Mouse (Mus musculus) ES-CJ7 (cell line): ENCODE measurements at regions not wholly inside any gene's neighbourhood (a gene's known extent, or its start where the extent isn't known, plus 50 kb on each side); places are given as distances from the start of the nearest gene placed in this dataset.

ENCODE experiments used
- DNase-seq: peaks from one replicate; pipeline ENCODE4 v3.0.0; 2011; ENCODE audit warnings: low read depth, low spot score

DNA sequence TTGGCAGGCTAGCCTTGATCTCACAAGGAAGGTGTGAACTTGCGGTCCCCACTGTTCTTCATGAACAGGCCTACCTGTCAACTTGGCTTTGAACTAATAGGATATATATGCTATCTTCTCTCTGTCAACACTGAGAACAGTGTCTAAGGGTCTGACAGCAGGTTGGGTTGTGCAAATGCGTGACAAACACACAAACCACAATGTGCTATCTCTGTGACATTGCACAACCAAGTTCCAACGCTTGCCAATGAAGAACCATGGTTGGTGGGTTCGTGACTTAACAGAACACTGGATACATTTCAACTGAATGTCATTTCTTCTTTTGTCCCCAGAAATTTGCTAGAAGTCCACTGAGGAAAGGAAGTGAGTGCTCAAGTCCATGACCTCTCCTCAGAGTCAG lies 696.8 kb upstream of the 4930412O13Rik start:
- DNase-seq = no peak

DNA sequence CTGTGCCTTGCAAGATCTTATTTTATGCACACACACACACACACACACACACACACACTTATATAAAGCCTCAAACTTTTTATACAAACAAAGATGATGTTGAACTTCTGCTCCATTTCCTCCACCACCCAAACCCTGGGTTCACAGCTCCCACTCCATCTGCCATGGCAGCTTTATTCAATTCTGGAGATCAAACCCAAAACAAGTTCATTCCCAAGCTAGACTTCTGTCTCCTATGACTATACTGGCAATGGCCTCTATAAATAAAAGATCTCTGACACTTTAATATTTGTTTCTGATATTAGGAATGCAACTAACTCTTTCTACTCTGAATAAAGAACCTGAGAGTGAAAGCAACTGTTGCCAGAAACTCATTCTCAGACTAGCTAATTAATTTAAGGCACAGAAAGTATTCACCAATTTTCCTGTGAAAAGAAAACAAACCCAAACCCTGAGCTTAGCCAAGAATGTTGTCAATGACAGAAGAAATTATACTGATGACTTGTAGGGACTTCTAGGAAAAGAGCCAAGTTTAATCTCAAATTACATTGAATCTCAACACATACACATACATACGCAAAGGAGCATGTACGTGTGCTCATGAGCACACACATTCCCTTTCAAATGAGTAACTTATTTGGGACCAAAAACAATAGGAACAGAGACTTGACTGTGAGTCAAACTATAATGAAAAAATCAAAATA lies 695.1 kb upstream of the 4930412O13Rik start:
- no peak for DNase-seq

DNA sequence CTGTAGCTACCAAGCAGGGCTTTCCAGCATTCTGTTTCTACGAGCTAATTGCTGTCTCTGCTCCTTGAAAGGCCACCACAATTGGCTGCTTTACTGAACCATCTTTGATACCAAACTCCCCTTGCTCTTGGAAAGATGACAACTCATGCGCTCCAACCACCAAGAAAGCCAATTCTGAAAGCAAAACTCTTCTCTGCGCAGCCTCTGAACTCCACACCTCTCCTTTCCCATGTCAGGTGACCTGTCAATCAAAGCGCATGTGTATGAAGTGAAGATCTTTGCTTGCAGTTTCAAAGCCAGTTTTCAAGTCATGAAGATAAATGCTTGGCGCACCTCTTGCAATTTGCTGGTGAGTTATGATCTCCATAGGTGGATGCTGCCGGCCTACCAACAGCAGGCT lies 687.9 kb upstream of the 4930412O13Rik start:
- no peak for DNase-seq

DNA sequence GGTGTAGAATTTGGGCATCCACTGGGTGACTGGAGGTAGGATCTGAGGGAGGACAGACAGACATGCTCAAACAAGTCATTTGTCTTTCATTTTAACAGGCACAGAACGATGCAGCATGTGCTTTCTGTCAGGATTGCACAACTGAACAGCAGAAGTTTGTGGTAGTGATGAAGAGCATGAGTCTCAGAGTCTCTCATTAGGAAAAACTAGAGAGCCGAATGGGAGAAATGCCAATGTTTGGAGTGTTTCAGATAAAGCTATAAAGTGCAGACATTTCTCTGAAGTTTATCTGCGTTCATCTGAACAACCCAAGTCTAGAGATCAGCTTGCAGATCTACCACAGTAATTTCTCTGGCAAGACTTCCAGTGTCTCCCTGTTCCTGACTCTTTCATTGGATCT lies 684.0 kb upstream of the 4930412O13Rik start:
- no peak for DNase-seq

DNA sequence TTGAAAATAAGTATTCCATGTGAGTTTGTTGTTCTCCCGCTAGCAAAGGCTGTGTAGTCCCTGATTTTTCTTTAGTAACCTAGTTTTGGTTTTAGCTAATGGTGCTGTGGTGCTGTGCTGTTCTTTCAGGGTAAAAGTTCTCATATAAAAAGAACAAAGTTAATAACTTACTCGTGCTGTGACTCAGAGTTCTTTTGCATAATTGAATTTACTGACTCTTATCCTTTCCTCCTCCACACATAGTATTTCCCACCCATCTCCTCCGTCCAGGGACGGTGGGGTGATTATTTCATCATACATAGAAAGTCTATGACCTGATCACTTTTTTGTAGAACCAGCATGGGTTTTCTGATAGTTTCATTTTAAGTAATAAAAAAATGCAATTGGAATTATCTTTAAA lies 673.1 kb upstream of the 4930412O13Rik start:
- DNase-seq = no peak
